Mouse (Mus musculus) megakaryocyte, embryonic 14.5 days (primary cell): Measurements from ENCODE around the gene Pld3. TPM values are rescaled to one million over a fixed set of nuclear protein-coding genes. Genes with fewer than 3 reads are reported as not detected.

Experiments
- H3K27me3 ChIP-seq: replicated peaks from 2 replicates; pipeline ENCODE3; 2012; ENCODE audit warnings: inconsistent platforms
- H3K36me3 ChIP-seq: replicated peaks from 2 replicates; pipeline ENCODE3; 2012; ENCODE audit warnings: low read length, inconsistent platforms, mixed read lengths
- H3K4me1 ChIP-seq: 2 replicates; pipeline ENCODE4 v1.6.1; 2012; ENCODE audit warnings: inconsistent platforms
- H3K4me3 ChIP-seq: replicated peaks from 2 replicates; pipeline ENCODE3; 2012; ENCODE audit warnings: moderate library complexity, mild to moderate bottlenecking, inconsistent platforms
- H3K9me3 ChIP-seq: 2 replicates; pipeline ENCODE4 v1.6.1; 2012; ENCODE audit warnings: inconsistent platforms
- FLI1 ChIP-seq: IDR thresholded peaks from 2 replicates; pipeline ENCODE4 v1.6.1; 2012; ENCODE audit warnings: low read length, inconsistent platforms, mixed read lengths
- GATA1 ChIP-seq: IDR thresholded peaks from 3 replicates; pipeline ENCODE4 v1.6.1; 2012; ENCODE audit warnings: mixed read lengths, low read length, inconsistent platforms, borderline replicate concordance
- polyA plus RNA-seq: library from polyadenylated mRNA; stranded (reverse); fragments of >175 nt; gene quantifications from 2 replicates; pipeline ENCODE4 v1.2.3, GENCODE M21; 2012; ENCODE audit warnings: low replicate concordance; ENCODE audit not compliant: insufficient read depth

Gene Pld3
- polyA plus RNA-seq, 1 experiment, result 97.1 TPM

- Histone ChIP-seq H3K9me3 (no peaks in the 10 kb centered on the region), H3K36me3 (peaks cover 45% of the 10 kb centered on the region), H3K27me3 (peaks cover 2% of the 10 kb centered on the region), H3K4me1 (peaks cover 22% of the 10 kb centered on the region), H3K4me3 (no peak overlapping the region)
- TF ChIP-seq GATA1 (no peak), FLI1 (no peak)
Observed at GRCm38 (mm10) chr7:27531707-27532106, 21.3 kb downstream of the Pld3 start.

DNA sequence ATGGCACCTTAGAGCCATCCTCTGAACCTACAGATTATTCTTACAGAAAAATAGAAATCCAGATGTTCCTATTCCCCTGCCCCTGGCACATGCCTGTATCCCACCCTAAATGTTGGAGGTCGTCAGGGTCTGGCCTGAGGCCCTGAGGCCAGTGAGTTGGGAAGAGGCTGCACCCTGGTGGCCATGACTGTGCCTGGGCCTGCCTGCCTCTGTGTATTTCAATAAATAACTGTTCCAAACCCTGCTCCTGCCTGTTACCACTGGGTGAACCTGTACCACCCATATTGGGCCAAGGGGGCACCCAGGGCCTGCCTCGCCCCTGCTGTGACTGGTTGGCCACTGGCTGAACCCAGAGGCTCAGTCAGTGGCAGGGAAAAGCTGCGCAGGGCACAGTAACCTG, 22.1 kb downstream of the Pld3 start:
- Histone ChIP-seq H3K36me3 (peaks cover 40% of the 10 kb centered on the region), H3K9me3 (no peaks in the 10 kb centered on the region), H3K4me3 (no peak overlapping the region), H3K4me1 (peaks cover 23% of the 10 kb centered on the region), H3K27me3 (peaks cover 2% of the 10 kb centered on the region)
- TF ChIP-seq FLI1, result no peak
- TF ChIP-seq GATA1, result no peak

- Histone ChIP-seq H3K4me1 (peaks cover 20% of the 10 kb centered on the region), H3K36me3 (peaks cover 34% of the 10 kb centered on the region), H3K4me3 (peak overlapping the region; percentile 18), H3K27me3 (peaks cover 2% of the 10 kb centered on the region), H3K9me3 (no peaks in the 10 kb centered on the region)
- no peak for TF ChIP-seq GATA1
- no peak for TF ChIP-seq FLI1
Observed at GRCm38 (mm10) chr7:27529070-27529469, 23.9 kb downstream of the Pld3 start.

GRCm38 (mm10) chr7:27526039-27526827, 26.8 kb downstream of the Pld3 start:
- peaks cover 2% of the 10 kb centered on the region for H3K27me3 ChIP-seq
- H3K9me3 ChIP-seq, result no peaks in the 10 kb centered on the region
- H3K4me1 ChIP-seq, result peaks cover 16% of the 10 kb centered on the region
- TF ChIP-seq GATA1, result no peak
- TF ChIP-seq FLI1, result no peak
- peak overlapping the region; percentile 68 for H3K4me3 ChIP-seq
- H3K36me3 ChIP-seq, result peaks cover 16% of the 10 kb centered on the region

DNA sequence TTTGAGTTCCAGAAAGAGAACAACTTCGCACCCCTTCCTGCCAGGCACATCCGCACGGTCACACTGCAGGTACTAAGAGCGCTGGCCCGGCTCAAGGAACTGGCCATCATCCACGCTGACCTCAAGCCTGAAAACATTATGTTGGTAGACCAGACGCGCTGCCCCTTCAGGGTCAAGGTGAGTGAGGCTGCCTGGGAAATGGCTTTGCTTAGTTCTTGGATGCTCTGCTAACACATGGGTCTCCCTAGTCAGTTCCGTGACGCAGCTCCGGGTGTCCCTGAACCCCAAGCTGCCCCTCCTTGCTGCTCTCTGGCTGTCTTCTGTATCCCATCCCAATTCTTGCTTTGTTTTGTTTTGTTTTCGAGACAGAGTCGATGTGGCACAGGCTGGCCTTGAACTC, 29.2 kb downstream of the Pld3 start:
- TF ChIP-seq GATA1 (no peak), FLI1 (no peak)
- Histone ChIP-seq H3K4me1 (peaks cover 26% of the 10 kb centered on the region), H3K36me3 (peaks cover 15% of the 10 kb centered on the region), H3K27me3 (no peaks in the 10 kb centered on the region), H3K9me3 (peaks cover 15% of the 10 kb centered on the region), H3K4me3 (no peak overlapping the region)

DNA sequence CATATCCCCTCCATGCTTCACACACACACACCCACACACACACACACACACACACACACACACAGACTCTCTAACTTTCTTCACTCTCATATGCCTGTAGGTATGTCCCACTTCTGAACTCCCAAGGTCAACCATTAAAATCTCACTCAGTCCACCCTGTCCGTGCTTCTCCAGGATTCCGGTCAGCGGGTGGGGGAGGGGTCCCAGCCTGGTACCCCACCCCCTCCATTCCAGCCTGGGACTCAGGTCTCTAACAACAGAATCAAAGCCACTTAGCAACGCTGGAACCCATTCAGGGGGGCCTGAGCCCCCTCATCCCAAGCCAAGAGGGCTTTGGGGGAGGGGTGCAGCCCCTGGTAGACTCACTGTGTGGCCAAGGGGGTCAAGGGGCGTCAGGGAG, 30.1 kb downstream of the Pld3 start, which contains the start of gene Hipk4:
Gene Hipk4, plus strand, starts transcription at position 301 of the 400 bp plus-strand sequence.
- no peaks in the 10 kb centered on the region for H3K27me3 ChIP-seq
- peak within 1 kb of the TSS; percentile 3 for H3K4me3 ChIP-seq
- peaks cover 15% of the 10 kb centered on the region for H3K36me3 ChIP-seq
- H3K4me1 ChIP-seq, result peaks cover 26% of the 10 kb centered on the region
- peaks cover 17% of the 10 kb centered on the region for H3K9me3 ChIP-seq
- TF ChIP-seq FLI1, result no peak
- no peak for TF ChIP-seq GATA1

DNA sequence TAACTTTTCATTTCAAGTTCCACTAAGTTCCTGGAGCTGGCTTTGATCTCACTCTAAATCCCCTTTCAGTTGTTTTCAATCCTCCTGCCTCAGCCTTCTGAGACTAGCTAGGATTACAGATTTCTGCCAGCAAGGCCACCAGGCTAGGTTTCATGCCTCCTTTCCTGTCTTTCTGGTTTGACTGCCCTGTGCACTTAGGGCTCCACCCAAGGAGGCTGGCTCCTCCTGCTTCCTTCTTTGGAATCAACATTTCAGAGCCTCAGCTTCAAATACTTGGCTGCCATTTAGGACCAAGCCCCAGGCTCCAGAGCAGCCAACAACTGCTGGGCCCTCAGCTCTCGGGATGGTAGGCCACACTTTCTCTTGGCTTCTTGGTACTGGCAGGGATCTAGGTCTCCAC, 32.4 kb downstream of the Pld3 start:
- Histone ChIP-seq H3K4me3 (no peak overlapping the region), H3K36me3 (peaks cover 24% of the 10 kb centered on the region), H3K9me3 (peaks cover 17% of the 10 kb centered on the region), H3K4me1 (peaks cover 14% of the 10 kb centered on the region), H3K27me3 (peaks cover 1% of the 10 kb centered on the region)
- TF ChIP-seq FLI1 (no peak), GATA1 (no peak)

DNA sequence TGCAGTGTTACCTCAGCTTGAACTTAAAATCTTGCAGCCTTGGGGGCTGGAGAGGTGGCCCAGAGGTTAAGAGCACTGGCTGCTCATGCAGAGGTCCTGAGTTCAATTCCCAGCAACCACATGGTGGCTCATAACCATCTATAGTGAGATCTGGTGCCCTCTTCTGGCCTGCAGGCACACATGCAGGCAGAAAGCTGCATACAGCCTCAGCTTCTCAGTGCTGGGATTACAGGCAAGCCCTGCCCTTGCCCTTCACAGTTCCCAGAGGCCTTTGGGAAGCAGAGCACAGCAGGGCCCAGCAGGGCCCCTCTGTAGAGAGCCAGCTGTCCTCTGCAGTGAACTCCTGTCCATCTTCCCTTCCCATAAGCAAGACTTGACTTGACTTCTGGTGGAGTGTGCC, 32.9 kb downstream of the Pld3 start:
- Histone ChIP-seq H3K4me1 (peaks cover 13% of the 10 kb centered on the region), H3K9me3 (peaks cover 17% of the 10 kb centered on the region), H3K36me3 (peaks cover 24% of the 10 kb centered on the region), H3K4me3 (no peak overlapping the region), H3K27me3 (peaks cover 1% of the 10 kb centered on the region)
- no peak for TF ChIP-seq GATA1
- no peak for TF ChIP-seq FLI1

- H3K36me3 ChIP-seq, result peaks cover 24% of the 10 kb centered on the region
- peaks cover 14% of the 10 kb centered on the region for H3K4me1 ChIP-seq
- H3K4me3 ChIP-seq, result no peak overlapping the region
- H3K27me3 ChIP-seq, result peaks cover 1% of the 10 kb centered on the region
- TF ChIP-seq FLI1 (no peak), GATA1 (no peak)
- peaks cover 17% of the 10 kb centered on the region for H3K9me3 ChIP-seq
Observed at GRCm38 (mm10) chr7:27518314-27518713, 34.7 kb downstream of the Pld3 start.

GRCm38 (mm10) chr7:27514961-27515360, 38.1 kb downstream of the Pld3 start:
- TF ChIP-seq GATA1, result no peak
- TF ChIP-seq FLI1, result no peak
- H3K4me3 ChIP-seq, result no peak overlapping the region
- H3K27me3 ChIP-seq, result peaks cover 1% of the 10 kb centered on the region
- peaks cover 13% of the 10 kb centered on the region for H3K9me3 ChIP-seq
- peaks cover 21% of the 10 kb centered on the region for H3K36me3 ChIP-seq
- H3K4me1 ChIP-seq, result peaks cover 9% of the 10 kb centered on the region; the same call in 1 of the 2 replicates
